Mouse (Mus musculus) gastrocnemius, adult 2 months (tissue): ENCODE results near the gene Uspl1. TPM values are rescaled to one million over a fixed set of nuclear protein-coding genes. Genes with fewer than 3 reads are reported as not detected.
A peak's percentile ranks its signal among the peaks of the same experiment; 100 is the strongest.

Experiments
- DNase-seq: peaks from one replicate; pipeline ENCODE4 v3.0.0; 2022
- H3K27ac ChIP-seq: fragments of 200-600 bp; 2 replicates; pipeline ENCODE4 v1.8.1; 2022; ENCODE audit warnings: mild to moderate bottlenecking
- H3K4me3 ChIP-seq: fragments of 200-600 bp; 2 replicates; pipeline ENCODE4 v1.8.1; 2022; ENCODE audit warnings: mild to moderate bottlenecking, moderate library complexity
- CTCF ChIP-seq: fragments of 200-600 bp; IDR thresholded peaks from 2 replicates; pipeline ENCODE4 v1.8.1; 2022; ENCODE audit warnings: antibody characterized with exemption, mild to moderate bottlenecking, moderate library complexity
- intact Hi-C: fragments of 180-260 bp; cut with DNase I; formaldehyde crosslinking; loops from one replicate; pipeline ENCODE4 v1.15.1; 2025
- microRNA-seq: library from miRNA; unstranded; fragments of <30 nt; microRNA quantifications from one replicate; pipeline ENCODE4 v1.2.0, GENCODE M21; 2021
- total RNA-seq, 2 experiments: library from RNA; stranded (reverse); gene quantifications; 2 replicates each; pipeline ENCODE4 v1.2.3; 2021

Gene Uspl1
- total RNA-seq, 2 experiments from 2014 or later: 29.8 to 32.6 TPM

DNA sequence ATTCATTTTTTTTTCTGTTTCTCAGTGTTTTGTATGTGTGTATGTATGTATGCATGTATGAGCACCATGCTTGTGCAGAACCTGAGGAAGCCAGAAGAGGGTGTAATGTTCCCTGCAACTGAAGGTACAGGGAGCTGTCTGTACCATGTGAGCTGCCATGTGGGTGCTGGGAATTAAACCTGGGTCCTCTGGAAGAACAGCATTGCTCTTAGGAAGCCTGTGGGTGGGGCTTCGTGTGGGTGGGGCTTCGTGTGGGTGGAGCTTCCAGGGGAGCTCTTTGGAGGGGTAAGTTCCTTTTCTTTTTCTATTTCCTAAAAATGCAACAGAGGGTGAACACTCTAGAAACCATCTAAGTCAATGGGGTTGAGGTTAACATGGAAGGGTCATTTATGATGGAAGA lies 69.3 kb downstream of the Uspl1 start:
- no peak for DNase-seq
- no peak overlapping the region for H3K27ac ChIP-seq
- intact Hi-C loops: no loop called here
- TF ChIP-seq CTCF: no peak
- H3K4me3 ChIP-seq: no peak overlapping the region

DNA sequence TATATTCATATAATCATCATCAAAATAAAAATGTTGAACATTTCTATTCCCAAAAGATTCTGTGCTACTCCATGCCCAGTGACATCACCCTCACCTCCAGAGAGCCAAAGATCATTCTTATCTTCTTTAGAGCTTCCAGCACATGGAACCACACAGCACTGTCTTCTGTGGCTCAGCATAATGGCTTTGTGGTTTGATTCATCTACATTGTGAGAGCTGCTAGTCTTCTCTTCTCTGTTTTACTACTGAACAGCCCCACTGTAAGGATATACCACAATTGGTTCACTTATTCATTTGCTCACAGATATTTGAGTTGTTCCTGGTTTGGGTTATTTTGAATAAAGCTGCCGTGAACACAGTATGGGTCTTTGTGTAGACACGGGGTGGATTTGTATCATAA lies 71.4 kb downstream of the Uspl1 start:
- Histone ChIP-seq H3K27ac (no peak overlapping the region), H3K4me3 (no peak overlapping the region)
- intact Hi-C loops: no loop called here
- TF ChIP-seq CTCF: no peak
- no peak for DNase-seq

DNA sequence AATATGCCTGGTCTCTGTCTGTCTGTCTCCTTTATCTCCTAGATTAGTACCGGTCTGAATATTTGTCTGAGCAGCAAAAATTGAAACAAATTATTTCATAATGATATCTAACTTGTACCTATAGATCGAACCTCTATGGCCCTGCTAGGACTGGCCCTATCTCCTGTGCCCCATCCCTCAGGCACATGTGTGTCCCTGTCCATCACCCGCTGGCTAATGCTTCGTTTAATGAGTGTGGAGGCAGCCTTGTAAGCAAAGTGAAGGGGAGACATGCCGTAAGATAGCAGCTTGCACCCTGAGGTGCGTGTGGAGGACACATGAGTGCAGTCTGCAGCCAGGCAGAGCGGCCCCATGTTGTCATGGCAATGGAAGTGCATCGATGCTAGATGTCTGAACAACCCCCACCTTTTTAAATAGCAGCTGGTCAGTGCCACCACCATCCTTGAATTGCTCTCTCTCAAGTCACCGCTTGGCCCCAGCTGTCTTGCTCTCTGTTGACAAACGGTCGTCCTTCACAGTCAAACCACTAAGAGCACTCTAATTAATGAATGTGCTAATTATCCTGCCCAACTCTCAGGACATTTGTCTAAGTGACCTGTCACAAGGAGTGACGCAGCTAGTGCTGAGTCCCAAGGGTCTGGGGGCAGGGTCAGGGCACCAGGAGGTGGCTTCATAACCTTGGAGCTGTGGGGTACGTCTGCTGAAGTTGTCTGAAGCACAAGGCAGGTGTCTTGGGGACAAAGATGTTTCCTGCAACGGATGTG lies 73.5 kb downstream of the Uspl1 start:
- no peak overlapping the region for H3K27ac ChIP-seq
- no peak for TF ChIP-seq CTCF
- DNase-seq: no peak
- no peak overlapping the region for H3K4me3 ChIP-seq
- intact Hi-C loops: no loop called here

DNA sequence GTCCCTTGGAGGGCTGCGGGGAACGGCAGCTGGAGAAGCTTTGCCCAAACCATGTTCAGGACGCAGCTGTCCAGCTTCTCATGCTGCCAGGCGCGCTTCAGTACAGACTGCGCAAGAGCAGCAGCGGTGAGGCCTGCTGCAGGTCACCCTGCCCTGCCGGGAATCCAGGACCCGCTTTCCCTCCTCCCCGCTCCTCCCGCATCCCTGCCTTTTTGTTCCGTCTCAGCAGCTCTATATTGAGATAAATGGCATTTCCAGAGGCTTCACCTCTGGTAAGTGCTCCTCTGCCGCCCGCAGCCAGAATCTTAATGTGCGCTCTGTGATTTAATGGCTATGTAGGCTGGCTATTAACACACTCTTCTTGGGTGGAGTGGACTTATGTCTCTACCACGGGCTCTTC lies 74.9 kb downstream of the Uspl1 start:
- peak; percentile 58 for DNase-seq
- intact Hi-C loops: no loop called here

DNA sequence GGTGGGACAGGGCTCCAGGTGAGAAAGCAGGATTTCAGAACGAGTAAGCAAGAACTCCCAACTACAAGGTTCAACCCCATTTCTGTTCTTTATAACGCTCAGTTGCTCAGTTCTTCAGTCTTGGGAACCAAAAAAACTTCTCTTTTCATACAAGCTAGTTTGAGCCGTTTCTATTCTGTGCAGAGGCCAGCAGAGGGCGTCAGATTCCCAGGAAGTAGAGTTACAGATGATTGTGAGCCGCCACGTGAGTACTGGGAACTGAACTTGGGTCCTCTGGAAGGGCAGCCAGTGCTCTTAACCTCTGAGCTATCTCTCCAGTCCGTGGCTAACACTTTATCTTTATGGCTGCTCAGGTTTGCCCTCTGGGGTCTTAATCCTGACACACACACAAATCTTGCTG lies 77.3 kb downstream of the Uspl1 start:
- TF ChIP-seq CTCF: no peak
- intact Hi-C loops: no loop called here
- no peak for DNase-seq

More for the DNA sequence above, 74.9 kb downstream of the Uspl1 start:
- peak overlapping the region; percentile 66 for H3K27ac ChIP-seq
- TF ChIP-seq CTCF: no peak
- peak overlapping the region; percentile 41 for H3K4me3 ChIP-seq

DNA sequence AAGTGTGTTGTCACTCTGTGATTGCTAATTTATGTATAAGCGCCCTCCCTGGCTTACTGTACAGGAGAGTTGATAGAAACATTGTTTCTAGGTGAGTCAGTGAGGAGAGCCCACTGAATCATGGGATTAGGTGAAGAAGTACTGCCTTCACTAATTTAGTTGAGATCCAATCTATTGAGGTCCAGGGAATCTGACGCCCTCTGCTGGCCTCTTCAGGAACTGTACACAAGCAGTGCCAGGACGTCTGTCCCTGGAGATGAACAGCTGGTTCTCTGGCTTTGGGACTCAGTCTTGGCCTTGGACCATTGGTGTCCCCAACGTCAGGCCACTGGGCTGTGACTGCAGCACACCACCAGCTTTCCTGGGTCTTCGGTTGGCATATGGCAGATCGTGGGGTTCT lies 77.7 kb downstream of the Uspl1 start:
- H3K4me3 ChIP-seq: no peak overlapping the region
- TF ChIP-seq CTCF: peak; percentile 58
- peak; percentile 54 for DNase-seq

More for the DNA sequence above, 77.3 kb downstream of the Uspl1 start:
- Histone ChIP-seq H3K27ac (no peak overlapping the region), H3K4me3 (no peak overlapping the region)

DNA sequence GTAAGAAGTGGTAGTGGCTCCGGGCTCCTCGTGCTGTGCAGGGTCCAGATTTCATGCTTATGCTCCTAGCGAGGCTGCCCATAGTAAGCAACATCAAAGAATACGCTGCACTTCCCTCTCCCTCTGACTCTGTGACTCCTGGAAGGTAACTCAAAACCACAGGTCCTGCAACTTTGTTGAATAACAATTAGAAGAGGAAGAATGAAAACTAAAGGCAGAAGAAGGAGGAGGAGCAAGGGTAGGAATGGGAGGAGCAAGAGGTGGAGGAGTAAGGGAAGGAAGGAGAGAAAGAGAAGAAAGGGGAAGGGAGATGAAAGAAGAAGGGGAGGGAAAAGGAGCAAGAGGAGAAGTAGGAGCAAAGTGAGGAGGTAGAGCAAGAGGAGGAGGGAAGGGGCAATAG lies 80.3 kb downstream of the Uspl1 start, which contains the start of gene Alox5ap:
Alox5ap (plus strand) TSS at position 363 of the 400 bp plus-strand sequence.
- H3K27ac ChIP-seq: peak within 1 kb of the TSS; percentile 38
- no peak for DNase-seq
- peak within 1 kb of the TSS; percentile 48 for H3K4me3 ChIP-seq
- TF ChIP-seq CTCF: no peak
- intact Hi-C loops: no loop called here

More for the DNA sequence above, 77.7 kb downstream of the Uspl1 start:
- intact Hi-C loops: no loop called here
- no peak overlapping the region for H3K27ac ChIP-seq

DNA sequence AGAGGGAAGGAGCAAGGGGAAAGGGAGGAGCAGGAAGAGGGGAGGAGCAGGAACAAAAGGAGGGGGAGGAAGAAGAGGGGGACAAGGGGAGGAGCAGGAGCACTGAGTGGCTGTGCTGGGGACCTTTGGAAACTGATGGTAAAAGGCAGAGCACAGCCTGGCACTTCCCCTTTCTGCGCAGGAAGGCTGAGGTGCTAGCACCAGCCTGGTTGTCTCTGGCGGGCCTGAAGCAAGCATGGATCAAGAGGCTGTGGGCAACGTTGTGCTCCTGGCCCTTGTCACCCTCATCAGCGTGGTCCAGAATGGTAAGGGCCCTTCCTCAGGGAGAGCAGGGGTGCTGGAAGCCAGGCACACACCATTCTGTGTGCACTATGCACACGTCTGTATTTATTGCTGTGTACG lies 80.7 kb downstream of the Uspl1 start:
- Histone ChIP-seq H3K4me3 (peak overlapping the region; percentile 48), H3K27ac (peak overlapping the region; percentile 38)
- intact Hi-C loops: no loop called here
- no peak for TF ChIP-seq CTCF
- peak; percentile 39 for DNase-seq

Small RNAs within 50 kb of the gene (microRNA-seq; reads per million reads assigned to microRNA genes)
- not detected for gene Gm24105

Other genes with a start within 250 kb of the Uspl1 start
- gene Gm42791, start 189.2 kb upstream of the Uspl1 start, total RNA-seq: 1 to 10 TPM; 2.8 to 5.1 TPM
- 100 to 1,000 TPM in 1 of 2 experiments, 10 to 100 TPM in 1; 99.8 to 112 TPM for gene Hmgb1, start 139 bp downstream of the Uspl1 start, total RNA-seq
- gene Alox5ap, start 80.4 kb downstream of the Uspl1 start, total RNA-seq: 1 to 10 TPM; 4.1 to 5.1 TPM
- gene Medag, start 227.4 kb downstream of the Uspl1 start, total RNA-seq: 10 to 100 TPM; 12.6 to 15.1 TPM